14 mouse cellular contexts compared by ENCODE assay signal in the genomic region with DNA sequence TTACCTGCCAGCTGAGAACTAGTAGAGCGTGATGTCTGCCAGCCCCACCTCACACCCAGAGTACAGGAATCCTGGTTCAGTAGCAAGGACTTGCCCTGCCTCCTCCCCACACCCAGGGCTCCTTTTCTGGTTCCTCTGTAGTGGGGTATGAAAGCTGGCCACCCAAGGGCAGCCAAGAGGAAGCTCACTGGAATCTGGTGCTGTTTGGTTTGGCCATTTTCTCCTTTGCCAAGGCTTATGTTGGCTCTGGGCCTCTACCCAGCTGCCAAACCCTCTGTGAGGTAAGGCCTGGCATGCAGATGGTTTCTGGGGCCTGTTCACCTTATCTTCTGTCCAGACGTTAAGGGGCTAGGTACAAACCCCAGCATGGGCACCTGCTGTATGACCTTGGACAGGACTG. TPM values are rescaled to one million over a fixed set of nuclear protein-coding genes. Genes with fewer than 3 reads are reported as not detected.
DNase-seq lines count a peak whose midpoint lies in the region; ATAC-seq and TF ChIP-seq lines count a peak whose summit lies in the region.
"Had no signal": no experiment of that assay in that cellular context is flagged by ENCODE, and none has a peak within 500 bp of the region (broad histone marks: within the 10 kb centered on the region; RNA-seq: fewer than 3 reads in every experiment).

No protein-coding gene starts in this region.

- H3K27me3 ChIP-seq in kidney, embryonic 15.5 days = no peaks in the 10 kb centered on the region
- H3K27me3 ChIP-seq: limb, embryonic 12.5 days; neural tube, embryonic 15.5 days had no signal

- H3K4me3 ChIP-seq in gastrocnemius, adult 2 months = no peak overlapping the region
- H3K4me3 ChIP-seq in brown adipose tissue, adult 24 weeks (ENCODE audit: insufficient read depth, low read depth, low read length) = no peak overlapping the region
- H3K4me3 ChIP-seq in kidney, embryonic 15.5 days (replicated peaks) = no peak overlapping the region
- H3K4me3 ChIP-seq: limb, embryonic 12.5 days; neural tube, embryonic 15.5 days had no signal

- DNase-seq in gastrocnemius, adult 2 months = no peak
- DNase-seq in gastrocnemius, postnatal 25 days = no peak
- DNase-seq in kidney, adult 18-20 months = peak; percentile 66
- no peak for DNase-seq in kidney, postnatal 4 days
- DNase-seq in urinary bladder, adult 2 months (ENCODE audit: low spot score) = no peak
- no peak for DNase-seq in thymus, postnatal 0 days (ENCODE audit: low spot score)
- DNase-seq: cerebellum, postnatal 36 days; forebrain, postnatal 0 days; liver, postnatal 0 days; thymus, adult 2 months had no signal

- TF ChIP-seq CTCF in gastrocnemius, adult 2 months (IDR thresholded peaks at IDR 0.05) = no peak

- intact Hi-C loops in gastrocnemius, adult 2 months (cut with DNase I) = no loop called here

- H3K9me3 ChIP-seq in kidney, embryonic 15.5 days (replicated peaks) = no peaks in the 10 kb centered on the region
- H3K9me3 ChIP-seq: limb, embryonic 12.5 days; neural tube, embryonic 15.5 days had no signal

- H3K4me2 ChIP-seq in kidney, embryonic 15.5 days = no peak overlapping the region
- H3K4me2 ChIP-seq: limb, embryonic 12.5 days; neural tube, embryonic 15.5 days had no signal

- 0 out of 2 replicates have a peak, but pooled peaks cover 6% of the 10 kb centered on the region for H3K4me1 ChIP-seq in brown adipose tissue, adult 24 weeks (ENCODE audit: control insufficient read depth, insufficient read depth, insufficient read length, low read length)
- peaks cover 3% of the 10 kb centered on the region; the same call in 1 of the 2 replicates for H3K4me1 ChIP-seq in kidney, embryonic 15.5 days
- H3K4me1 ChIP-seq: limb, embryonic 12.5 days; neural tube, embryonic 15.5 days had no signal

- ATAC-seq in kidney, embryonic 15.5 days (replicated peaks; ENCODE audit: low FRiP score) = no peak
- ATAC-seq: forebrain, postnatal 0 days; liver, postnatal 0 days had no signal

- H3K9ac ChIP-seq in kidney, embryonic 15.5 days = no peak overlapping the region
- H3K9ac ChIP-seq: forebrain, postnatal 0 days; limb, embryonic 12.5 days; liver, postnatal 0 days; neural tube, embryonic 15.5 days had no signal

- H3K27ac ChIP-seq in gastrocnemius, adult 2 months = peak overlapping the region; percentile 40
- 0 out of 2 replicates have a peak overlapping the region, but pooled peaks have one; percentile 10 for H3K27ac ChIP-seq in brown adipose tissue, adult 24 weeks (replicated peaks; ENCODE audit: low read depth, low read length)
- peak overlapping the region; percentile 54; the same call in 1 of the 2 replicates for H3K27ac ChIP-seq in kidney, embryonic 15.5 days
- H3K27ac ChIP-seq: limb, embryonic 12.5 days; neural tube, embryonic 15.5 days had no signal

- no peaks in the 10 kb centered on the region for H3K36me3 ChIP-seq in kidney, embryonic 15.5 days
- H3K36me3 ChIP-seq: limb, embryonic 12.5 days; neural tube, embryonic 15.5 days had no signal

- 75% methylated on average over 2 of the region's 2 CpGs for WGBS in kidney, embryonic 15.5 days

RNA-seq across cellular contexts. Expression of a gene that starts 20.0 kb away (rescaled TPM):
- total RNA-seq in gastrocnemius, adult 2 months (2021) = 100 to 1,000 TPM in 1 of 2 experiments, 10 to 100 TPM in 1; 25.7 to 113 TPM
- total RNA-seq in gastrocnemius, postnatal 25 days (2021) = 100 to 1,000 TPM in 1 of 2 experiments, 1 to 10 TPM in 1; 2.3 to 100 TPM
- polyA plus RNA-seq in brown adipose tissue, adult 24 weeks (2012; ENCODE audit: insufficient read depth, insufficient read length, missing spikeins) = 23.1 and 44.9 TPM in 2 replicates
- 11.1 and 14.1 TPM in 2 replicates for polyA plus RNA-seq in kidney, embryonic 15.5 days (2015; fragmentation: Nextera tagmentation; extraction: Ambion mirVana)
- polyA plus RNA-seq in urinary bladder, adult 2 months (2012; rRNA removed) = 11.7 and 14.7 TPM in 2 replicates
- polyA plus RNA-seq in thymus, postnatal 0 days (2015; fragmentation: Nextera tagmentation; extraction: Ambion mirVana) = 12.9 and 20.3 TPM in 2 replicates

RNA-seq across cellular contexts. Expression of a gene that starts 22.4 kb away (rescaled TPM):
- 10 to 100 TPM; 11.6 to 14.4 TPM for total RNA-seq in gastrocnemius, adult 2 months (2021)
- 10 to 100 TPM; 12.8 to 15.7 TPM for total RNA-seq in gastrocnemius, postnatal 25 days (2021)
- 52.8 and 58.3 TPM in 2 replicates for polyA plus RNA-seq in brown adipose tissue, adult 24 weeks (2012; ENCODE audit: insufficient read depth, insufficient read length, missing spikeins)
- polyA plus RNA-seq in kidney, embryonic 15.5 days (2015; fragmentation: Nextera tagmentation; extraction: Ambion mirVana) = 10.9 and 11.8 TPM in 2 replicates
- 19.7 and 20.0 TPM in 2 replicates for polyA plus RNA-seq in urinary bladder, adult 2 months (2012; rRNA removed)
- 5.7 and 6.2 TPM in 2 replicates for polyA plus RNA-seq in thymus, postnatal 0 days (2015; fragmentation: Nextera tagmentation; extraction: Ambion mirVana)

RNA-seq across cellular contexts. Expression of a gene that starts 24.6 kb away (rescaled TPM):
- 10 to 100 TPM; 37.9 to 49.6 TPM for total RNA-seq in gastrocnemius, adult 2 months (2021)
- 10 to 100 TPM; 34.1 to 44.0 TPM for total RNA-seq in gastrocnemius, postnatal 25 days (2021)
- 8.8 and 22.5 TPM in 2 replicates for polyA plus RNA-seq in brown adipose tissue, adult 24 weeks (2012; ENCODE audit: insufficient read depth, insufficient read length, missing spikeins)
- 0.81 and 0.90 TPM in 2 replicates for polyA plus RNA-seq in kidney, embryonic 15.5 days (2015; fragmentation: Nextera tagmentation; extraction: Ambion mirVana)
- 1.7 and 1.9 TPM in 2 replicates for polyA plus RNA-seq in urinary bladder, adult 2 months (2012; rRNA removed)
- 0.42 and 0.51 TPM in 2 replicates for polyA plus RNA-seq in thymus, postnatal 0 days (2015; fragmentation: Nextera tagmentation; extraction: Ambion mirVana)

RNA-seq across cellular contexts. Expression of a gene that starts 26.1 kb away (rescaled TPM):
- 10 to 100 TPM; 32.6 to 48.1 TPM for total RNA-seq in gastrocnemius, adult 2 months (2021)
- 10 to 100 TPM; 27.7 to 32.1 TPM for total RNA-seq in gastrocnemius, postnatal 25 days (2021)
- polyA plus RNA-seq in brown adipose tissue, adult 24 weeks (2012; ENCODE audit: insufficient read depth, insufficient read length, missing spikeins) = 18.4 and 23.6 TPM in 2 replicates
- polyA plus RNA-seq in kidney, embryonic 15.5 days (2015; fragmentation: Nextera tagmentation; extraction: Ambion mirVana) = 7.8 and 8.3 TPM in 2 replicates
- 50.7 and 54.4 TPM in 2 replicates for polyA plus RNA-seq in urinary bladder, adult 2 months (2012; rRNA removed)
- polyA plus RNA-seq in thymus, postnatal 0 days (2015; fragmentation: Nextera tagmentation; extraction: Ambion mirVana) = 21.9 and 22.5 TPM in 2 replicates
